Mouse (Mus musculus) cerebellum, adult 18-20 months (tissue): ENCODE measurements around the gene Cuta.
"Not testable (repeated sequence)": the region's sequence is repeated elsewhere in the genome, so short reads cannot be mapped to it uniquely, and the experiment has no call there.

Experiments
- DNase-seq, 2 experiments: peaks; one replicate each; pipeline ENCODE4 v3.0.0; 2021

The Cuta gene

GRCm38 (mm10) chr17:26935027-26935426 lies 4.3 kb downstream of the Cuta start:
- no peak for DNase-seq

GRCm38 (mm10) chr17:26933885-26934827 lies 5.2 kb downstream of the Cuta start:
- peak in 1 of 2 experiments; percentile 17 for DNase-seq

- no peak for DNase-seq
Measured at GRCm38 (mm10) chr17:26933419-26933818, 6.0 kb downstream of the Cuta start.

- peak; percentile 95 to 98 for DNase-seq
Measured at GRCm38 (mm10) chr17:26932839-26933398, 6.5 kb downstream of the Cuta start, which contains the start of gene Phf1. Gene Phf1 (plus strand): TSS chr17:26933052.

GRCm38 (mm10) chr17:26931795-26932194 lies 7.6 kb downstream of the Cuta start:
- peak; percentile 28 to 39 for DNase-seq

- DNase-seq, result not testable (repeated sequence)
Measured at GRCm38 (mm10) chr17:26925414-26925813, 14.0 kb downstream of the Cuta start.

- not testable (repeated sequence) for DNase-seq
Measured at GRCm38 (mm10) chr17:26922368-26922767, 17.0 kb downstream of the Cuta start.

- DNase-seq, result not testable (repeated sequence)
Measured at GRCm38 (mm10) chr17:26919516-26919915, 19.9 kb downstream of the Cuta start.

- DNase-seq, result no peak
Measured at GRCm38 (mm10) chr17:26918343-26918742, 21.0 kb downstream of the Cuta start.

- not testable (repeated sequence) for DNase-seq
Measured at GRCm38 (mm10) chr17:26917560-26917959, 21.8 kb downstream of the Cuta start.

GRCm38 (mm10) chr17:26916711-26917482 lies 22.5 kb downstream of the Cuta start, which contains the start of gene Kifc5b:
Gene Kifc5b (plus strand): TSS chr17:26917091.
- peak; percentile 99 for DNase-seq

- DNase-seq, result no peak
Measured at GRCm38 (mm10) chr17:26915248-26915647, 24.1 kb downstream of the Cuta start.

GRCm38 (mm10) chr17:26907506-26907905 lies 31.9 kb downstream of the Cuta start:
- not testable (repeated sequence) for DNase-seq

- no peak for DNase-seq
Measured at GRCm38 (mm10) chr17:26904320-26904719, 35.0 kb downstream of the Cuta start.

GRCm38 (mm10) chr17:26900916-26901315 lies 38.5 kb downstream of the Cuta start:
- no peak for DNase-seq

GRCm38 (mm10) chr17:26895578-26895977 lies 43.8 kb downstream of the Cuta start:
- DNase-seq, result peak; percentile 78 to 79

- DNase-seq, result no peak
Measured at GRCm38 (mm10) chr17:26894342-26894741, 45.0 kb downstream of the Cuta start.

GRCm38 (mm10) chr17:26893492-26893891 lies 45.9 kb downstream of the Cuta start:
- DNase-seq, result no peak

GRCm38 (mm10) chr17:26892635-26893375 lies 46.6 kb downstream of the Cuta start:
- DNase-seq, result peak in 1 of 2 experiments; percentile 18

- no peak for DNase-seq
Measured at GRCm38 (mm10) chr17:26887926-26888325, 51.4 kb downstream of the Cuta start.

GRCm38 (mm10) chr17:26886047-26886749 lies 53.2 kb downstream of the Cuta start:
- peak; percentile 87 for DNase-seq
